Mouse (Mus musculus) MEL (cell line): ENCODE results near the gene Il20.

Experiments
- POLR2A ChIP-seq, 2 experiments: IDR thresholded peaks; 2 replicates each; pipeline ENCODE4 v1.6.1; 2011 to 2012; ENCODE audit warnings: low read length in 2 of 2, mild to moderate bottlenecking in 2 of 2, control low read depth in 1 of 2, improper control_type of control experiment in 1 of 2, low read depth in 1 of 2, moderate library complexity in 1 of 2; ENCODE audit not compliant: control insufficient read depth in 1 of 2, insufficient read depth in 1 of 2, poor library complexity in 1 of 2
- POLR2AphosphoS5 ChIP-seq: IDR thresholded peaks from 2 replicates; pipeline ENCODE4 v1.6.1; 2012; ENCODE audit warnings: low read depth, borderline replicate concordance, mild to moderate bottlenecking, inconsistent platforms, low read length, moderate library complexity, mixed read lengths
- USF1 ChIP-seq: IDR thresholded peaks from 2 replicates; pipeline ENCODE4 v1.6.1; 2014; ENCODE audit warnings: low read depth, mild to moderate bottlenecking, inconsistent platforms, low read length, improper control_type of control experiment, moderate library complexity

GRCm38 (mm10) chr1:130887354-130887753, 23.9 kb downstream of the Il20 start, which contains the start of gene Il24:
- TF ChIP-seq USF1, result no peak
- TF ChIP-seq POLR2AphosphoS5, result no peak
- no peak for TF ChIP-seq POLR2A (IDR thresholded peaks at IDR 0.05; ENCODE audit: control insufficient read depth in 1 of 2, insufficient read depth in 1 of 2, low read depth in 1 of 2, low read length in 2 of 2, poor library complexity in 1 of 2)
